Mouse (Mus musculus) regulatory T cell (primary cell): Measurements from ENCODE around the gene Retreg3.

Source experiments
- in situ Hi-C: fragments of 300-600 bp; cut with MboI, MseI; formaldehyde crosslinking; loops from one replicate; pipeline ENCODE4 v1.15.1; 2025; ENCODE audit warnings: high pct_unique_total_duplicates

Retreg3 gene

GRCm38 (mm10) chr11:101119761-101120544 is at the start of gene Retreg3, which contains the start of gene Tubg1:
TSS of gene Retreg3 (minus strand) at chr11:101119893.
TSS of gene Tubg1 (plus strand) at chr11:101119938.
- in situ Hi-C loops, result loop anchor here (5.0 kb wide), 2 partner anchors 33 to 42 kb away; partner anchors contain the start of gene Mlx

- in situ Hi-C loops, result no loop called here
These were observed 48.7 kb upstream of the Retreg3 start for GRCm38 (mm10) chr11:101168301-101168980.

- in situ Hi-C loops, result no loop called here
These were observed 48.2 kb upstream of the Retreg3 start for GRCm38 (mm10) chr11:101167963-101168300.

GRCm38 (mm10) chr11:101167211-101167962 is 47.7 kb upstream of the Retreg3 start:
- in situ Hi-C loops, result no loop called here

- in situ Hi-C loops, result no loop called here
These were observed 46.7 kb upstream of the Retreg3 start for GRCm38 (mm10) chr11:101166357-101166756.

GRCm38 (mm10) chr11:101164677-101165580 is 45.2 kb upstream of the Retreg3 start:
- in situ Hi-C loops, result loop anchor here (5.0 kb wide), 1 partner anchor 43 kb away; no protein-coding TSS in a partner anchor

GRCm38 (mm10) chr11:101164351-101164665 is 44.6 kb upstream of the Retreg3 start:
- in situ Hi-C loops, result loop anchor here (5.0 kb wide), 1 partner anchor 42 kb away; no protein-coding TSS in a partner anchor

- in situ Hi-C loops, result loop anchor here (5.0 kb wide), 1 partner anchor 41 kb away; no protein-coding TSS in a partner anchor
These were observed 44.0 kb upstream of the Retreg3 start for GRCm38 (mm10) chr11:101163476-101164350.

GRCm38 (mm10) chr11:101162772-101163171 is 43.1 kb upstream of the Retreg3 start:
- in situ Hi-C loops, result loop anchor here (5.0 kb wide), 1 partner anchor 40 kb away; no protein-coding TSS in a partner anchor

GRCm38 (mm10) chr11:101162301-101162700 is 42.6 kb upstream of the Retreg3 start:
- in situ Hi-C loops, result loop anchor here (5.0 kb wide), 1 partner anchor 40 kb away; no protein-coding TSS in a partner anchor

- in situ Hi-C loops, result loop anchor here (5.0 kb wide), 1 partner anchor 39 kb away; no protein-coding TSS in a partner anchor
These were observed 41.9 kb upstream of the Retreg3 start for GRCm38 (mm10) chr11:101161551-101161950.

GRCm38 (mm10) chr11:101160981-101161505 is 41.4 kb upstream of the Retreg3 start:
- in situ Hi-C loops, result loop anchor here (5.0 kb wide), 1 partner anchor 39 kb away; no protein-coding TSS in a partner anchor

GRCm38 (mm10) chr11:101160151-101160550 is 40.5 kb upstream of the Retreg3 start:
- in situ Hi-C loops, result loop anchor here (5.0 kb wide), 1 partner anchor 38 kb away; no protein-coding TSS in a partner anchor

- in situ Hi-C loops, result no loop called here
These were observed 36.2 kb upstream of the Retreg3 start, which contains the start of gene Tubg2 for GRCm38 (mm10) chr11:101155728-101156371. TSS of gene Tubg2 (plus strand) at chr11:101155907.

- in situ Hi-C loops, result no loop called here
These were observed 35.5 kb upstream of the Retreg3 start for GRCm38 (mm10) chr11:101155151-101155550.

- in situ Hi-C loops, result no loop called here
These were observed 35.0 kb upstream of the Retreg3 start for GRCm38 (mm10) chr11:101154648-101155047.

GRCm38 (mm10) chr11:101152825-101153224 is 33.1 kb upstream of the Retreg3 start:
- in situ Hi-C loops, result no loop called here

GRCm38 (mm10) chr11:101151063-101151462 is 31.4 kb upstream of the Retreg3 start:
- in situ Hi-C loops, result no loop called here
